Mouse (Mus musculus): Measurements from ENCODE around the gene Parva. TPM values are rescaled to one million over a fixed set of nuclear protein-coding genes. Genes with fewer than 3 reads are reported as not detected.

The Parva gene
- 73.6 TPM for polyA plus RNA-seq (2014; fragmentation: Illumina TruSeq; extraction: RNeasy Lipid Tissue Mini Kit (QIAGEN cat#74804); ENCODE audit: low read depth, low replicate concordance)

DNA sequence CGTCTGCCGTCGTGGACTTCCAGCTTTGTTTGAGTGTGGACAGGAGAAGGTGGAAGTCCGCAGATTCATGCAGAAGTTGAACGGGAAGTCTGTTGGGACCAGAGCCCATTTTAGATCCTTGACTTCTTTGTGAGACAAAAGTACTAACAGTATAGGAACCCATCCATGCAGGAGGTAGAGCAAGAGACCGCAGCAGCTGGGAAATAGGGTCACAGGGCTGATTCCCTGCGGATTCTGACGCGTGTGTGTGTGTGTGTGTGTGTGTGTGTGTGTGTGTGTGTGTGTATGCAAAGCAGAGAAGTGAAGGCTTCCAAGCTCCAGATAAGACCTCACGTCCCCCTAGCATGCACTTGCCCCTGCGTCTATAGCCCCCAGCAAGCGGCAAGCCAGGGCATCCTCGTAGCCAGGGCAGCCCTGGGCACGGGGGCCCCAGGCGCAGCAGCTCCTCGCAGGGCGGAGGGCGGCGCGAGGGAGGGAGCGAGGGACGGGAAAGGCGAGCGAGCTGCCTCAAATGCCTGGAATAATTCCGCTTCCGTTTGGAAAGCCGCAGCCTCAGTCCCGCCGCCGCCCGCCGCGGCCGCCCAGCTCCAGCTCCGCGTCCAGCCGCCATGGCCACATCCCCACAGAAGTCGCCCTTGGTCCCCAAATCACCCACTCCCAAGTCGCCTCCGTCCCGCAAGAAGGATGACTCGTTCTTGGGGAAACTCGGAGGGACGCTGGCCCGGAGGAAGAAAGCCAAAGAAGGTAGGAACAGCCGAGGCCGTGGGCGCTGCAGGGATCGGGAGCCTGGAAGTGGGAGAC is at the start of gene Parva:
Gene Parva (plus strand): TSS at position 149 of the 801 bp plus-strand sequence.

Other genes with a start within 250 kb of the Parva start
- 17.1 TPM for gene Mical2, start 201.6 kb upstream of the Parva start, polyA plus RNA-seq (2014; fragmentation: Illumina TruSeq; extraction: RNeasy Lipid Tissue Mini Kit (QIAGEN cat#74804); ENCODE audit: low read depth, low replicate concordance)